Mouse (Mus musculus): ENCODE results near the gene Fasl. TPM values are rescaled to one million over a fixed set of nuclear protein-coding genes. Genes with fewer than 3 reads are reported as not detected.

Fasl gene
- polyA plus RNA-seq, 1 experiment from 2014 or later: not detected

GRCm38 (mm10) chr1:161748685-161749084, 39.6 kb downstream of the Fasl start:
- Histone ChIP-seq H3K9ac (ENCODE audit: low read length) (no peak overlapping the region), H3K4me3 (ENCODE audit: low read depth, low read length) (no peak overlapping the region), H3K27me3 (replicated peaks; ENCODE audit: control insufficient read depth, insufficient read depth, low read length) (no peaks in the 10 kb centered on the region), H3K4me1 (replicated peaks; ENCODE audit: control insufficient read depth, insufficient read depth, low read length) (no peaks in the 10 kb centered on the region), H3K9me3 (ENCODE audit: control insufficient read depth, low read length) (no peaks in the 10 kb centered on the region), H3K27ac (ENCODE audit: low read depth) (no peak overlapping the region), H3K4me2 (ENCODE audit: low read length) (no peak overlapping the region), H3K36me3 (ENCODE audit: control insufficient read depth, insufficient read depth, low read length) (no peaks in the 10 kb centered on the region)
- 88% methylated on average over 6 of the region's 6 CpGs for WGBS
- ATAC-seq (replicated peaks; ENCODE audit: low FRiP score, low TSS enrichment, low read depth): no peak
- DNase-seq (ENCODE audit: low spot score): peak; percentile 29

GRCm38 (mm10) chr1:161748138-161748537, 40.2 kb downstream of the Fasl start:
- no peak overlapping the region for H3K4me3 ChIP-seq (ENCODE audit: low read depth, low read length)
- H3K36me3 ChIP-seq (ENCODE audit: control insufficient read depth, insufficient read depth, low read length): no peaks in the 10 kb centered on the region
- 40% methylated on average over 8 of the region's 8 CpGs for WGBS
- no peaks in the 10 kb centered on the region for H3K27me3 ChIP-seq (replicated peaks; ENCODE audit: control insufficient read depth, insufficient read depth, low read length)
- H3K9me3 ChIP-seq (ENCODE audit: control insufficient read depth, low read length): no peaks in the 10 kb centered on the region
- no peak overlapping the region for H3K9ac ChIP-seq (ENCODE audit: low read length)
- DNase-seq (ENCODE audit: low spot score) (peak; percentile 73), ATAC-seq (replicated peaks; ENCODE audit: low FRiP score, low TSS enrichment, low read depth) (no peak)
- H3K4me1 ChIP-seq (replicated peaks; ENCODE audit: control insufficient read depth, insufficient read depth, low read length): no peaks in the 10 kb centered on the region
- H3K27ac ChIP-seq (ENCODE audit: low read depth): no peak overlapping the region
- no peak overlapping the region for H3K4me2 ChIP-seq (ENCODE audit: low read length)

- no peak overlapping the region for H3K9ac ChIP-seq (ENCODE audit: low read length)
- DNase-seq (ENCODE audit: low spot score): peak; percentile 29
- H3K27ac ChIP-seq (ENCODE audit: low read depth): no peak overlapping the region
- no peak overlapping the region for H3K4me3 ChIP-seq (ENCODE audit: low read depth, low read length)
- no peaks in the 10 kb centered on the region for H3K9me3 ChIP-seq (ENCODE audit: control insufficient read depth, low read length)
- no peaks in the 10 kb centered on the region for H3K4me1 ChIP-seq (replicated peaks; ENCODE audit: control insufficient read depth, insufficient read depth, low read length)
- H3K4me2 ChIP-seq (ENCODE audit: low read length): no peak overlapping the region
- no peak for ATAC-seq (replicated peaks; ENCODE audit: low FRiP score, low TSS enrichment, low read depth)
- H3K27me3 ChIP-seq (replicated peaks; ENCODE audit: control insufficient read depth, insufficient read depth, low read length): no peaks in the 10 kb centered on the region
- H3K36me3 ChIP-seq (ENCODE audit: control insufficient read depth, insufficient read depth, low read length): no peaks in the 10 kb centered on the region
- 80% methylated on average over 25 of the region's 25 CpGs for WGBS
These were observed 41.6 kb downstream of the Fasl start for GRCm38 (mm10) chr1:161746542-161747302.

- ATAC-seq (replicated peaks; ENCODE audit: low FRiP score, low TSS enrichment, low read depth): no peak
- 81% methylated on average over 4 of the region's 4 CpGs for WGBS
- no peak overlapping the region for H3K4me2 ChIP-seq (ENCODE audit: low read length)
- no peaks in the 10 kb centered on the region for H3K36me3 ChIP-seq (ENCODE audit: control insufficient read depth, insufficient read depth, low read length)
- no peak overlapping the region for H3K4me3 ChIP-seq (ENCODE audit: low read depth, low read length)
- no peaks in the 10 kb centered on the region for H3K9me3 ChIP-seq (ENCODE audit: control insufficient read depth, low read length)
- no peaks in the 10 kb centered on the region for H3K4me1 ChIP-seq (replicated peaks; ENCODE audit: control insufficient read depth, insufficient read depth, low read length)
- DNase-seq (ENCODE audit: low spot score): no peak
- no peaks in the 10 kb centered on the region for H3K27me3 ChIP-seq (replicated peaks; ENCODE audit: control insufficient read depth, insufficient read depth, low read length)
- no peak overlapping the region for H3K9ac ChIP-seq (ENCODE audit: low read length)
- H3K27ac ChIP-seq (ENCODE audit: low read depth): no peak overlapping the region
These were observed 43.4 kb downstream of the Fasl start for GRCm38 (mm10) chr1:161744855-161745254.

GRCm38 (mm10) chr1:161744209-161744608, 44.1 kb downstream of the Fasl start:
- no peaks in the 10 kb centered on the region for H3K36me3 ChIP-seq (ENCODE audit: control insufficient read depth, insufficient read depth, low read length)
- H3K4me2 ChIP-seq (ENCODE audit: low read length): no peak overlapping the region
- no peak overlapping the region for H3K27ac ChIP-seq (ENCODE audit: low read depth)
- DNase-seq (ENCODE audit: low spot score) (no peak), ATAC-seq (replicated peaks; ENCODE audit: low FRiP score, low TSS enrichment, low read depth) (no peak)
- H3K4me3 ChIP-seq (ENCODE audit: low read depth, low read length): no peak overlapping the region
- H3K4me1 ChIP-seq (replicated peaks; ENCODE audit: control insufficient read depth, insufficient read depth, low read length): no peaks in the 10 kb centered on the region
- H3K9ac ChIP-seq (ENCODE audit: low read length): no peak overlapping the region
- no peaks in the 10 kb centered on the region for H3K27me3 ChIP-seq (replicated peaks; ENCODE audit: control insufficient read depth, insufficient read depth, low read length)
- WGBS: 80% methylated on average over 4 of the region's 4 CpGs
- H3K9me3 ChIP-seq (ENCODE audit: control insufficient read depth, low read length): no peaks in the 10 kb centered on the region

- no peaks in the 10 kb centered on the region for H3K36me3 ChIP-seq (ENCODE audit: control insufficient read depth, insufficient read depth, low read length)
- no peak overlapping the region for H3K27ac ChIP-seq (ENCODE audit: low read depth)
- H3K4me1 ChIP-seq (replicated peaks; ENCODE audit: control insufficient read depth, insufficient read depth, low read length): no peaks in the 10 kb centered on the region
- no peak overlapping the region for H3K4me2 ChIP-seq (ENCODE audit: low read length)
- no peak overlapping the region for H3K4me3 ChIP-seq (ENCODE audit: low read depth, low read length)
- DNase-seq (ENCODE audit: low spot score): no peak
- no peaks in the 10 kb centered on the region for H3K9me3 ChIP-seq (ENCODE audit: control insufficient read depth, low read length)
- 84% methylated on average over 16 of the region's 16 CpGs for WGBS
- ATAC-seq (replicated peaks; ENCODE audit: low FRiP score, low TSS enrichment, low read depth): no peak
- no peak overlapping the region for H3K9ac ChIP-seq (ENCODE audit: low read length)
- H3K27me3 ChIP-seq (replicated peaks; ENCODE audit: control insufficient read depth, insufficient read depth, low read length): no peaks in the 10 kb centered on the region
These were observed 45.6 kb downstream of the Fasl start for GRCm38 (mm10) chr1:161742481-161743267.

- no peak for ATAC-seq (replicated peaks; ENCODE audit: low FRiP score, low TSS enrichment, low read depth)
- Histone ChIP-seq H3K4me2 (ENCODE audit: low read length) (no peak overlapping the region), H3K36me3 (ENCODE audit: control insufficient read depth, insufficient read depth, low read length) (no peaks in the 10 kb centered on the region), H3K4me1 (replicated peaks; ENCODE audit: control insufficient read depth, insufficient read depth, low read length) (no peaks in the 10 kb centered on the region), H3K27me3 (replicated peaks; ENCODE audit: control insufficient read depth, insufficient read depth, low read length) (no peaks in the 10 kb centered on the region), H3K9ac (ENCODE audit: low read length) (no peak overlapping the region), H3K4me3 (ENCODE audit: low read depth, low read length) (no peak overlapping the region), H3K9me3 (ENCODE audit: control insufficient read depth, low read length) (no peaks in the 10 kb centered on the region), H3K27ac (ENCODE audit: low read depth) (no peak overlapping the region)
- no peak for DNase-seq (ENCODE audit: low spot score)
- 8% methylated on average over 3 of the region's 3 CpGs for WGBS
These were observed 51.4 kb downstream of the Fasl start for GRCm38 (mm10) chr1:161736848-161737247.

GRCm38 (mm10) chr1:161736255-161736654, 52.0 kb downstream of the Fasl start:
- Histone ChIP-seq H3K4me3 (ENCODE audit: low read depth, low read length) (no peak overlapping the region), H3K9me3 (ENCODE audit: control insufficient read depth, low read length) (no peaks in the 10 kb centered on the region), H3K27ac (ENCODE audit: low read depth) (no peak overlapping the region), H3K4me1 (replicated peaks; ENCODE audit: control insufficient read depth, insufficient read depth, low read length) (no peaks in the 10 kb centered on the region), H3K27me3 (replicated peaks; ENCODE audit: control insufficient read depth, insufficient read depth, low read length) (no peaks in the 10 kb centered on the region), H3K36me3 (ENCODE audit: control insufficient read depth, insufficient read depth, low read length) (no peaks in the 10 kb centered on the region), H3K9ac (ENCODE audit: low read length) (no peak overlapping the region), H3K4me2 (ENCODE audit: low read length) (no peak overlapping the region)
- WGBS: 91% methylated on average over 3 of the region's 3 CpGs
- DNase-seq (ENCODE audit: low spot score) (no peak), ATAC-seq (replicated peaks; ENCODE audit: low FRiP score, low TSS enrichment, low read depth) (no peak)
